Mouse (Mus musculus) CH12.LX (cell line): ENCODE measurements around the gene Grid1. TPM values are rescaled to one million over a fixed set of nuclear protein-coding genes. Genes with fewer than 3 reads are reported as not detected.

Experiments
- DNase-seq: peaks from one replicate; pipeline ENCODE4 v3.0.0-alpha.2; 2013; ENCODE audit errors: extremely low read depth
- H3K27ac ChIP-seq: 2 replicates; pipeline ENCODE4 v1.5.1; 2012; ENCODE audit warnings: low read depth, mild to moderate bottlenecking, control low read depth, moderate library complexity; ENCODE audit not compliant: insufficient read depth
- H3K27me3 ChIP-seq: replicated peaks from 2 replicates; pipeline ENCODE3; 2012; ENCODE audit warnings: inconsistent platforms
- H3K36me3 ChIP-seq, 2 experiments: replicated peaks in 1 of 2; 2 replicates each; pipeline versions ENCODE3 to v1.6.1; 2012; ENCODE audit warnings: inconsistent platforms in 1 of 2, low read length in 1 of 2, mild to moderate bottlenecking in 1 of 2, mixed read lengths in 1 of 2, moderate library complexity in 1 of 2; ENCODE audit not compliant: control insufficient read depth in 1 of 2, insufficient read depth in 1 of 2
- H3K4me1 ChIP-seq, 2 experiments: 2 replicates each; pipeline ENCODE4 v1.6.1; 2012; ENCODE audit warnings: inconsistent platforms in 1 of 2, moderate library complexity in 1 of 2; ENCODE audit not compliant: insufficient read depth in 2 of 2, control insufficient read depth in 1 of 2
- H3K4me2 ChIP-seq: 2 replicates; pipeline ENCODE4 v1.6.1; 2012; ENCODE audit warnings: low read depth, mild to moderate bottlenecking, control low read depth; ENCODE audit not compliant: poor library complexity, insufficient read depth, severe bottlenecking
- H3K4me3 ChIP-seq, 3 experiments: fragments of 150-350 bp in 1 of 3; sonication (generic) in 1 of 3; replicated peaks in 1 of 3; 2 replicates each; pipeline versions ENCODE3 to v1.5.1; 2011 to 2012; ENCODE audit warnings: low read depth in 2 of 3, low read length in 2 of 3, mild to moderate bottlenecking in 2 of 3, moderate library complexity in 2 of 3, control low read depth in 1 of 3, improper control_type of control experiment in 1 of 3, inconsistent platforms in 1 of 3, mixed read lengths in 1 of 3; ENCODE audit not compliant: poor library complexity in 1 of 3
- H3K79me2 ChIP-seq: replicated peaks from 2 replicates; pipeline ENCODE4 v1.6.1; 2012; ENCODE audit warnings: mild to moderate bottlenecking, moderate library complexity; ENCODE audit not compliant: control insufficient read depth, poor library complexity, insufficient read depth, severe bottlenecking; ENCODE audit errors: extremely low read depth
- H3K9ac ChIP-seq: 2 replicates; pipeline ENCODE4 v1.6.1; 2012; ENCODE audit warnings: low read depth, mild to moderate bottlenecking, control low read depth, moderate library complexity; ENCODE audit not compliant: insufficient read depth
- H3K9me3 ChIP-seq: replicated peaks from 2 replicates; pipeline ENCODE3; 2012; ENCODE audit warnings: low read length, inconsistent platforms, mixed read lengths
- BHLHE40 ChIP-seq: IDR thresholded peaks from 2 replicates; pipeline ENCODE4 v1.6.1; 2011; ENCODE audit warnings: mild to moderate bottlenecking, low read depth, low read length, improper control_type of control experiment
- CHD1 ChIP-seq: IDR thresholded peaks from 2 replicates; pipeline ENCODE4 v1.6.1; 2012; ENCODE audit warnings: low read depth, low read length, improper control_type of control experiment, inconsistent platforms
- ELF1 ChIP-seq: IDR thresholded peaks from 2 replicates; pipeline ENCODE4 v1.6.1; 2014; ENCODE audit warnings: low read depth, mild to moderate bottlenecking, inconsistent platforms, low read length, improper control_type of control experiment
- EP300 ChIP-seq: IDR thresholded peaks from 2 replicates; pipeline ENCODE4 v1.6.1; 2011; ENCODE audit warnings: low read length, improper control_type of control experiment
- IRF4 ChIP-seq: IDR thresholded peaks from 2 replicates; pipeline ENCODE4 v1.6.1; 2014; ENCODE audit warnings: low read depth, mild to moderate bottlenecking, inconsistent platforms, low read length, improper control_type of control experiment
- JUND ChIP-seq: conservative IDR thresholded peaks from 2 replicates; pipeline ENCODE4 v1.6.1; 2011; ENCODE audit warnings: low read depth, low read length, improper control_type of control experiment
- MAX ChIP-seq: IDR thresholded peaks from 2 replicates; pipeline ENCODE4 v1.6.1; 2011; ENCODE audit warnings: low read length, improper control_type of control experiment
- MAZ ChIP-seq: IDR thresholded peaks from 2 replicates; pipeline ENCODE4 v1.6.1; 2012; ENCODE audit warnings: low read depth, mild to moderate bottlenecking, inconsistent platforms, low read length, improper control_type of control experiment, moderate library complexity
- MEF2A ChIP-seq: IDR thresholded peaks from 2 replicates; pipeline ENCODE4 v1.6.1; 2014; ENCODE audit warnings: low read depth, mild to moderate bottlenecking, inconsistent platforms, low read length, improper control_type of control experiment, borderline replicate concordance
- MXI1 ChIP-seq: IDR thresholded peaks from 2 replicates; pipeline ENCODE4 v1.6.1; 2011; ENCODE audit warnings: mild to moderate bottlenecking, low read depth, low read length, improper control_type of control experiment
- NELFE ChIP-seq: IDR thresholded peaks from 2 replicates; pipeline ENCODE4 v1.6.1; 2011; ENCODE audit warnings: low read depth, low read length, improper control_type of control experiment
- POLR2AphosphoS2 ChIP-seq: IDR thresholded peaks from 2 replicates; pipeline ENCODE4 v1.6.1; 2011; ENCODE audit warnings: low read depth, low read length, improper control_type of control experiment
- RAD21 ChIP-seq: IDR thresholded peaks from 2 replicates; pipeline ENCODE4 v1.6.1; 2011; ENCODE audit warnings: low read depth, mild to moderate bottlenecking, low read length, improper control_type of control experiment, moderate library complexity
- SMC3 ChIP-seq: IDR thresholded peaks from 2 replicates; pipeline ENCODE4 v1.6.1; 2011; ENCODE audit warnings: low read depth, low read length, improper control_type of control experiment
- TBP ChIP-seq: conservative IDR thresholded peaks from 2 replicates; pipeline ENCODE4 v1.6.1; 2011; ENCODE audit warnings: low read depth, low read length, improper control_type of control experiment
- UBTF ChIP-seq: IDR thresholded peaks from 2 replicates; pipeline ENCODE4 v1.6.1; 2012; ENCODE audit warnings: low read depth, mild to moderate bottlenecking, inconsistent platforms, low read length, improper control_type of control experiment, moderate library complexity
- USF2 ChIP-seq: conservative IDR thresholded peaks from 2 replicates; pipeline ENCODE4 v1.6.1; 2011; ENCODE audit warnings: low read depth, low read length, improper control_type of control experiment
- ZC3H11A ChIP-seq: IDR thresholded peaks from 2 replicates; pipeline ENCODE4 v1.6.1; 2012; ENCODE audit warnings: low read depth, mild to moderate bottlenecking, inconsistent platforms, low read length, improper control_type of control experiment
- ZKSCAN1 ChIP-seq: IDR thresholded peaks from 2 replicates; pipeline ENCODE4 v1.6.1; 2012; ENCODE audit warnings: low read depth, inconsistent platforms, low read length, improper control_type of control experiment, borderline replicate concordance
- dilution Hi-C: fragments of 300-500 bp; cut with MboI; formaldehyde crosslinking; loops from 2 replicates; pipeline ENCODE4 v1.14.3; 2020; ENCODE audit warnings: low sequenced_read_pairs; ENCODE audit not compliant: extremely low pct_unique_long_range_greater_than_20kb, extremely low pct_ligation_motif_present
- in situ Hi-C: fragments of 300-500 bp; cut with MboI; formaldehyde crosslinking; loops from 3 replicates; pipeline ENCODE4 v1.14.3; 2019; ENCODE audit warnings: low sequenced_read_pairs, low pct_ligation_motif_present, low pct_unique_long_range_greater_than_20kb, mixed read lengths
- polyA plus RNA-seq: library from polyadenylated mRNA; unstranded; fragments of >175 nt; gene quantifications from 2 replicates; pipeline ENCODE4 v1.2.1, GENCODE M21; 2012; ENCODE audit warnings: low read depth; ENCODE audit not compliant: insufficient read length
- total RNA-seq, 2 experiments: library from RNA; depleted of rRNA; stranded (reverse); fragments of 300-350 nt in 1 of 2; fragments of >200 nt in 1 of 2; gene quantifications; 2 replicates each; pipeline ENCODE4 v1.2.3; 2012 to 2014

The Grid1 gene
- total and polyA plus RNA-seq, 3 experiments: not detected

DNA sequence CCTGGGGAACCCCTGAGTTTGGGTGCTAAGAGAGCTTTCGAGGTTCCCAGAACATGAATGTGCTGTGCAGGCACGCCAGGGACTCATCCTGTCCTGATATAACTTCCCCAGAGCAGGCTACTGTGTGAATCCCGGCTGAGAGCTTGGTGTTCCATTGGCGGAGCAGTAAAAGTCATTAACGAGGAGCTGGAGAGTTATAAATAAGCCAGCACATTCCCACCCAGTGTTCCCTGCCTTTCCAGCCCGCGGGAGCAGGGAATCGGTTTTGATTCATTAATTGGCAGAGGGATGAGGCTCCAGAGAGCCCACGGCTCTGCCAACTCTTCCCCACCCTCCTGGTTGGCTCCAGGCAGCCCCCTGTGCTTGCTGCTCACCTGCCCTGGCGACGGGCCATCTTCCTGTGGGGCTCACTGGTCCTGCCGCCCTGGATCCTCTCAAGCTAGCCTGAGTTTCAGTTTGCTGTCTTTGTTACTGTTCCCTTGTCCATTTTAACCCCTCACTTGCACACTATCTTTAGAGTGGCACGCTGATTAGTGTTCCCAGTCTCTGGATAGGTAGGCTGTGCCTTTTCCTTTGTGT is 116.4 kb downstream of the Grid1 start:
- H3K4me1 ChIP-seq: no peaks in the 10 kb centered on the region
- DNase-seq: no peak
- in situ Hi-C loops (no loop called here), dilution Hi-C loops (no loop called here)
- H3K27me3 ChIP-seq: peaks cover 20% of the 10 kb centered on the region
- H3K79me2 ChIP-seq: no peaks in the 10 kb centered on the region
- TF ChIP-seq TBP: no peak
- no peak for TF ChIP-seq USF2
- TF ChIP-seq MXI1: no peak
- TF ChIP-seq RAD21: no peak
- no peak for TF ChIP-seq ZC3H11A
- TF ChIP-seq EP300: no peak
- TF ChIP-seq BHLHE40: no peak
- TF ChIP-seq IRF4: no peak
- TF ChIP-seq SMC3: no peak
- TF ChIP-seq JUND: no peak
- no peak for TF ChIP-seq UBTF
- TF ChIP-seq MAZ: no peak
- no peak for TF ChIP-seq MEF2A
- TF ChIP-seq MAX: no peak
- TF ChIP-seq ZKSCAN1: no peak
- no peak for TF ChIP-seq POLR2AphosphoS2
- no peak for TF ChIP-seq ELF1
- no peak for TF ChIP-seq NELFE
- TF ChIP-seq CHD1: no peak
- H3K4me2 ChIP-seq: no peak overlapping the region
- no peak overlapping the region for H3K27ac ChIP-seq
- H3K4me3 ChIP-seq: no peak overlapping the region
- H3K9ac ChIP-seq: no peak overlapping the region
- no peaks in the 10 kb centered on the region for H3K36me3 ChIP-seq
- no peaks in the 10 kb centered on the region for H3K9me3 ChIP-seq

DNA sequence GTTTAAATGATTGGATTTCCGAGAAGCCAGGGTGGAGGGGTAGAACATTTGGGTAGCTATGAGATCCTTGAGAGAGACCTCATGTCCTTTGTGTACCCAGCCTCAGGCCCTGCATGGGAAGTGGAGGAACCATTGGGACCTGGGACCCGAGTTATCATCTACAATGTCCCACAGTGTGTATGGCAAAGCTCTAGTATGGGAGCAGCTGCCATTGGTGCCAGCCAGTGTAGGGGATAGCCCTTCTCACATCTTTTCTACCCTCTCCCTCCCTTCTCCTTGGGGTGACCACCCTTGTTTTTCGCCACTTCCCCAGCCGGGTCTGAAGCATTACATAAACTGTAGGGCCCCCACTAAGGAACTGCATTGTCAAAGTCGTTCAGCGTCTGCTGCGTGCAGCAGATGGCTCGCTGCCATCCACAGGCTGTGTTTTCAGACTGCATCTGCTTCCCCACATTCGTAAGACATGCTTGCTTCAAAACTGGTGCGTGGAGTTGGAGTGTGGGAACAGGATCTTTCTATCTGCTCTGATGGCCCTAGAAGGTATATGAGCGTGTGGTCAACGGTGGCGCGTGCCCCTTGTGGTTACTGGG is 124.6 kb downstream of the Grid1 start:
- Histone ChIP-seq H3K4me3 (no peak overlapping the region), H3K27me3 (no peaks in the 10 kb centered on the region), H3K4me2 (no peak overlapping the region), H3K9me3 (no peaks in the 10 kb centered on the region), H3K79me2 (no peaks in the 10 kb centered on the region), H3K36me3 (no peaks in the 10 kb centered on the region)
- TF ChIP-seq NELFE: no peak
- TF ChIP-seq EP300: no peak
- no peak for TF ChIP-seq TBP
- TF ChIP-seq, all 38 proteins: peak for 0
- no peak for DNase-seq
- Histone ChIP-seq H3K4me1 (peaks cover 0 to 11% of the 10 kb centered on the region in 2 experiments; a peak in 2 of 4 replicates), H3K27ac (no peak overlapping the region), H3K9ac (no peak overlapping the region)
- in situ Hi-C loops (no loop called here), dilution Hi-C loops (no loop called here)
